Mouse (Mus musculus): Measurements from ENCODE around the gene Tbcd.
"Not testable (repeated sequence)": the region's sequence is repeated elsewhere in the genome, so short reads cannot be mapped to it uniquely, and the experiment has no call there.

Gene Tbcd

DNA sequence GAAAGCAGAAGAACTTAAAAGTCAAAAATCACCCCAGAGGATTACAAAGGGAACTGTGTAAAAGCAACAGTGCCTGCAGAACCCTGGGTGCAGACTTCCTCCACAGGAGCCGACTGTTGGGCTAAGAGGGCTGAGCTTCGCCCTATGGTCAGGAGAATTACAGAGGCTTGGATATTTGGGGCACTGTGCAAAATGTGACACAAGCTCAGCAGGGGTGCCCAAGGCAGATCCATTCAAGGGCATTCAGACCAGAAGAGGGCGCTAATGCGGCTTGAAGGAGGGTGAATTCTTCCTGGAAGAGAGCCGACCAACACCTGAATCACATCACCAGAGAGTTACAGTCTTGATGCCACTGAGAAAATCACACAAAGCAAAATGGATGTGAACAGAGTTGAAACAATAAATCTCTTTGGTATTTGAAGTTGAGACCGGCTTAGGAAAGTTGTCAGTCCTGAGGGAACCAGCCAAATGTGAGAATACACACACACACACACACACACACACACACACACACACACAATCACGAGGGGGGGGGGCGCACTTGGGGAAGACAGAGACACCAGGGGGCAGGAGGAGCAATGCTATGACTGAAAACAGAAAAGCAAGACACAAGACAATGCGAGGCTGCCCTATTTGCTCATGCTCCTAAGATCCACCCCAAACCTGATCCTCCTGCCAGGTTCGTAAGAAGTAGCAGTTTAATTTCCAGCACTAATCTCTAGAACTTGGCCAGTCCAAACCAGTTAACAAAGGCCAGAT is 201.0 kb downstream of the Tbcd start:
- peak; percentile 71 for DNase-seq (ENCODE audit: low read depth, low spot score)

DNA sequence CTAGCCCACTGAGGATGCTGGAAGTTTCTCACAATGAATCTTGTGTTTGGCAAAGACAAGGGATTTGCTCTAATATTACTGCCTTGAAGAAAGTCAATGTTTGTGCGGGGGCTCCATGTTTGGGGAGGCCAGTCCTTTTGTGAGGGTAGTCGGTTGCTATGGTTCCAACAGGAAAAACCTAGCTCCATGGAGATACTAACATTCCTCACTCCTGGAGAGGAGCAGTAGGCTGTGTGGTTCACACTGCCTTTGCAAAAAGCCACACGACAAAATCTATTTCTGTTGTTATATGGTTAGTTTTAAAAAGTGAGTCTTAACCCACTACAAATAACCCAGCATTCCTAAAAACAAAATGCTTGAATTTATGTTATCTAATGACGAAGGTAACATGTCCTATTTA is 201.9 kb downstream of the Tbcd start:
- no peak for DNase-seq (ENCODE audit: low read depth, low spot score)

DNA sequence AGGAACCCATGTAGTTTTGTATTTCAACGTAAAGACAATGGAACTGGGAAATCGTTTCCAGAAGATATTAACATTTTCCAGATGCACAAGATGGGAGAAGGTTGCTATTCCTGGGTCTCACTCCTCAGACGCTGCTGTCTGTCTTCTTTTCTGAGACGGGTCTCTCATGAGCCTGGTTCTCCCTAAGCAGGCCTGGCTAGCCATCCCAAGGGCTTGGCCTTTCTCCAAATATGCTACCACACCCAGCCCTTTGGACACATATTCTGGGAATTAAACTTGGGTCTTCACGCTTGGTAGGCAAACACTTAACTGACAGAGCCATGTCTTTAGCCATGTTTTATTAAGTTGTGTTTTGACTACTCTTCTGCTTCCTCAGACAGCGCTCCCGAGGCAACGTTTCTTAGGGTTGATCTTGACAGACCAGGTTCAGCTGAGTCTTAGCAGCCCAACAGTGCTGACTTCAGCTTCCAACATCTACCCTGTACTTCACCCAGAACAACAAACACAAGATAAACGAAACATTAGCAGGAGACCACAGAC is 202.7 kb downstream of the Tbcd start:
- DNase-seq (ENCODE audit: low read depth, low spot score): no peak

DNA sequence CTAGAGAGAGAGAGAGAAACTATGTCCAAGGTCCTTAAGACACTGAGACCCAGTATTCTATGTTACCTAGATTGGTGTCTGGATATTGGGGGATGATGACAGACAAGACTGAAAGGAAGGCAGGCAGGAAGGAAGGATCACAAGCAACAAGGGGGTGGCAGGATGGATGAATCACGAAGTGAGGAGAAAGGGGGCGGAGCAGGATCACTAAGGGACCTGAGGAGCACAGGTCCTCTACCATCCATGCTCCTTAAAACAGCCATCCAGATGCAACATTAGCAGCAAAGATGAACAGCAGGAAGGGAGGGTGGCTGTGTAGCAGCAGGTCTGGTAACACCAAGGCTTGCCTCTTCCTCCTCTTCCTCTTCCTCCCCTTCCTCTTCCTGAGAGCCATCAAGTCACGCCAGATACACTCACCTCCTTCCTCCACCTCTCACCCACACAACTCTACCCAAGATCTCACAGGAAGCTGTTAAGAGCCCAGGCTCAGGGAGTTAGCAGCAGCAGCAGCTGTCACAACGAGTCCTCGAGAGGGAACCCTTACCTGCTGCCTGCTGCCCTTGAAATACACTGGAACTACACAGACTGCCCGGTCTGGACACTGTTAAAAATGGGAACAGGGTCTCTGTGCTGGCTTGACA is 203.5 kb downstream of the Tbcd start:
- DNase-seq (ENCODE audit: low read depth, low spot score): peak; percentile 54

DNA sequence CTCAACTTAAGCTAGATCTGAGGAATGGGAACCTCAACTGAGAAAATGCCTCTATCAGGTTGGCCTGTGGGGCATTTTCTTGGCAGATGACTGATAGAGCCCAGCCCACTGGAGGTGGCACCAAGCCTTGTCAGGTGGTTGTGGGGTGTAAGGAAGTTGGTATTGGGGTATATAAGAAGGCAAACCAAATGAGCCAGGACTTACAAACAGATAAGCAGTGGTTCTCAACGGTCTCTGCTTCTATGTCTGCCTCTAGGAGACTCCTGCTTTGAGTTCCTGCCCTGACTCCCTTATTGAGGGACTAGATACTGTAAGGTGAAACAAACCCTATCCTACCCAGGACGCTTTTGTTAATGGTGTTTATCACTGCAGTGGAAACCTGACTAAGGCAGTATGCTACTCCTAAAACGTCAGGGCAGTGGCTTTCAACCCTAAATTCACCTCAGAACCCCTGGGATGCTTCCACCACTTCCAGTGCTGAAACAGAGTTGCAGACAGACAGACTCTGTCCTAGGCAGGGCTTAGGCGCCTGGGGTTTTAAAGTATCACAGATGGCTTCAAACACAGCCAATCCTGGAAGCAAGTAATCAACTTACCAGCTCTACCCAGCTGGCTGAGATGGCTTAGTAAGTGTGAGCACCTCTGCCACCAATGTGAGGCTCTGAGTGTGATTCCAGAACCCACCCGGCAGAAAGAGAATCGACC is 204.2 kb downstream of the Tbcd start:
- DNase-seq (ENCODE audit: low read depth, low spot score): no peak

DNA sequence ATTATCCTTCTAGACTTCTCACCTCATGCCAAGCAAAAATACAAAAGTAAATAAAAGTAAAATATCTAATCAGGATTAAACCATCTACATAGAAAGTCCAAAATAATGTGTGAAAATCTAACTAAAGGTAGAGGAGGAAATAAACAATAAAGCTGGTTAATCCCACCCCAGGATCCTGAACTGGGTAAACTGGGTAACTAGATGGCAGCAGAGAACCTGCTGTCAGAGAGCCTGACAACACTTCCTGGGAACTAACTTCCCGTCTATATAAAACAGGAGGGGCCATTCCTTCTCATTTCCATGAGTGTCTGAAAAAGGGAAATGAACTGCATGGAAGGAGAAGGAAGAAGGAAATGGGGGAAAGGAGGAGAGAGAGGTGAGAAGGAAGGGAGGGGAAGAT is 206.4 kb downstream of the Tbcd start:
- DNase-seq (ENCODE audit: low read depth, low spot score): no peak

DNA sequence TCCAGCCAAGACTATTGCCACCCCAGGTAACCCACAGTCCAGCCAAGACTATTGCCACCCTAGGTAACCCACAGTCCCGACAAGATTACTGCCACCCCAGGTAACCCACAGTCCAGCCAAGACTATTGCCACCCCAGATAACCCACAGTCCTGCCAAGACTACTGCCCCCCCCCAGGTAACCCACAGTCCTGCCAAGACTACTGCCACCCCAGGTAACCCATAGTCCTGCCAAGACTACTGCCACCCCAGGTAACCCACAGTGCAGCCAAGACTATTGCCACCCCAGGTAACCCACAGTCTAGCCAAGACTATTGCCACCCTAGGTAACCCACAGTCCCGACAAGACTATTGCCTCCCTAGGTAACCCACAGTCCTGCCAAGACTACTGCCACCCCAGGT is 208.9 kb downstream of the Tbcd start:
- not testable (repeated sequence) for DNase-seq (ENCODE audit: low read depth, low spot score)

DNA sequence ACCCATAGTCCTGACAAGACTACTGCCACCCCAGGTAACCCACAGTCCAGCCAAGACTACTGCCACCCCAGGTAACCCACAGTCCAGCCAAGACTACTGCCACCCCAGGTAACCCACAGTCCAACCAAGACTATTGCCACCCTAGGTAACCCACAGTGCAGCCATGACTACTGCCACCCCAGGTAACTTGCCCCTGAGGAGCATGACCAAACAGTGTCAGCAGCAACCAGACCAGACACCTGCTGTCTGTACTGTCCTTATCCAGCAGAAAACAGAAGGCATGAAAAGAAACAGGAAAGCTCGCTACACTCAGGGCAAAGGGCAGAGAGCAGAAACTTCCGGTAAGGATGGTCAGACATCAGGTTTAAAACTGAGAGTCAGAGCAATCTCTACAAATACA is 209.4 kb downstream of the Tbcd start:
- DNase-seq (ENCODE audit: low read depth, low spot score): no peak
